Mouse (Mus musculus): ENCODE measurements around the gene Idh2. TPM values are rescaled to one million over a fixed set of nuclear protein-coding genes. Genes with fewer than 3 reads are reported as not detected.

The Idh2 gene
- polyA plus RNA-seq, 1 experiment: 92.7 TPM

- Histone ChIP-seq H3K4me1 (ENCODE audit: control insufficient read depth, insufficient read depth, low read length) (no peaks in the 10 kb centered on the region; the same call in 1 of the 2 replicates), H3K4me3 (ENCODE audit: insufficient read depth, low read length) (no peak overlapping the region), H3K27ac (ENCODE audit: insufficient read depth, low read length) (0 out of 2 replicates have a peak overlapping the region, but pooled peaks have one; percentile 12)
- TF ChIP-seq POLR2A (IDR thresholded peaks at IDR 0.05; ENCODE audit: extremely low read depth, insufficient read depth, low read length): no peak
- TF ChIP-seq CTCF (IDR thresholded peaks at IDR 0.05; ENCODE audit: extremely low read depth, insufficient read depth, low read length): no peak
These were observed 23.4 kb downstream of the Idh2 start for GRCm38 (mm10) chr7:80091866-80092210.

GRCm38 (mm10) chr7:80091004-80091865 is 24.0 kb downstream of the Idh2 start:
- Histone ChIP-seq H3K4me1 (ENCODE audit: control insufficient read depth, insufficient read depth, low read length) (no peaks in the 10 kb centered on the region; the same call in 1 of the 2 replicates), H3K4me3 (ENCODE audit: insufficient read depth, low read length) (no peak overlapping the region), H3K27ac (ENCODE audit: insufficient read depth, low read length) (0 out of 2 replicates have a peak overlapping the region, but pooled peaks have one; percentile 12)
- no peak for TF ChIP-seq POLR2A (IDR thresholded peaks at IDR 0.05; ENCODE audit: extremely low read depth, insufficient read depth, low read length)
- no peak for TF ChIP-seq CTCF (IDR thresholded peaks at IDR 0.05; ENCODE audit: extremely low read depth, insufficient read depth, low read length)

GRCm38 (mm10) chr7:80090191-80091003 is 24.8 kb downstream of the Idh2 start:
- TF ChIP-seq POLR2A (IDR thresholded peaks at IDR 0.05; ENCODE audit: extremely low read depth, insufficient read depth, low read length) (no peak), CTCF (IDR thresholded peaks at IDR 0.05; ENCODE audit: extremely low read depth, insufficient read depth, low read length) (no peak)
- Histone ChIP-seq H3K4me3 (ENCODE audit: insufficient read depth, low read length) (no peak overlapping the region), H3K4me1 (ENCODE audit: control insufficient read depth, insufficient read depth, low read length) (no peaks in the 10 kb centered on the region; the same call in 1 of the 2 replicates), H3K27ac (ENCODE audit: insufficient read depth, low read length) (no peak overlapping the region)

- Histone ChIP-seq H3K4me3 (ENCODE audit: insufficient read depth, low read length) (no peak overlapping the region), H3K4me1 (ENCODE audit: control insufficient read depth, insufficient read depth, low read length) (no peaks in the 10 kb centered on the region; the same call in 1 of the 2 replicates), H3K27ac (ENCODE audit: insufficient read depth, low read length) (no peak overlapping the region)
- TF ChIP-seq CTCF (IDR thresholded peaks at IDR 0.05; ENCODE audit: extremely low read depth, insufficient read depth, low read length) (no peak), POLR2A (IDR thresholded peaks at IDR 0.05; ENCODE audit: extremely low read depth, insufficient read depth, low read length) (no peak)
These were observed 27.0 kb downstream of the Idh2 start for GRCm38 (mm10) chr7:80088191-80088590.

- TF ChIP-seq POLR2A (IDR thresholded peaks at IDR 0.05; ENCODE audit: extremely low read depth, insufficient read depth, low read length) (no peak), CTCF (IDR thresholded peaks at IDR 0.05; ENCODE audit: extremely low read depth, insufficient read depth, low read length) (no peak)
- H3K27ac ChIP-seq (ENCODE audit: insufficient read depth, low read length): no peak overlapping the region
- no peak overlapping the region for H3K4me3 ChIP-seq (ENCODE audit: insufficient read depth, low read length)
- no peaks in the 10 kb centered on the region for H3K4me1 ChIP-seq (ENCODE audit: control insufficient read depth, insufficient read depth, low read length)
These were observed 29.0 kb downstream of the Idh2 start for GRCm38 (mm10) chr7:80085970-80086715.

- Histone ChIP-seq H3K4me3 (ENCODE audit: insufficient read depth, low read length) (no peak overlapping the region), H3K4me1 (ENCODE audit: control insufficient read depth, insufficient read depth, low read length) (no peaks in the 10 kb centered on the region), H3K27ac (ENCODE audit: insufficient read depth, low read length) (no peak overlapping the region)
- TF ChIP-seq CTCF (IDR thresholded peaks at IDR 0.05; ENCODE audit: extremely low read depth, insufficient read depth, low read length): peak; percentile 56
- no peak for TF ChIP-seq POLR2A (IDR thresholded peaks at IDR 0.05; ENCODE audit: extremely low read depth, insufficient read depth, low read length)
These were observed 30.7 kb downstream of the Idh2 start for GRCm38 (mm10) chr7:80084484-80084931.

- TF ChIP-seq POLR2A (IDR thresholded peaks at IDR 0.05; ENCODE audit: extremely low read depth, insufficient read depth, low read length) (no peak), CTCF (IDR thresholded peaks at IDR 0.05; ENCODE audit: extremely low read depth, insufficient read depth, low read length) (no peak)
- Histone ChIP-seq H3K27ac (ENCODE audit: insufficient read depth, low read length) (no peak overlapping the region), H3K4me1 (ENCODE audit: control insufficient read depth, insufficient read depth, low read length) (peaks cover 2% of the 10 kb centered on the region; the same call in 1 of the 2 replicates), H3K4me3 (ENCODE audit: insufficient read depth, low read length) (no peak overlapping the region)
These were observed 33.3 kb downstream of the Idh2 start for GRCm38 (mm10) chr7:80081586-80082554.

GRCm38 (mm10) chr7:80078792-80079301 is 36.3 kb downstream of the Idh2 start:
- Histone ChIP-seq H3K4me1 (ENCODE audit: control insufficient read depth, insufficient read depth, low read length) (peaks cover 2% of the 10 kb centered on the region; the same call in 1 of the 2 replicates), H3K27ac (ENCODE audit: insufficient read depth, low read length) (peak overlapping the region; percentile 55; the same call in 1 of the 2 replicates)
- no peak for TF ChIP-seq POLR2A (IDR thresholded peaks at IDR 0.05; ENCODE audit: extremely low read depth, insufficient read depth, low read length)
- TF ChIP-seq CTCF (IDR thresholded peaks at IDR 0.05; ENCODE audit: extremely low read depth, insufficient read depth, low read length): no peak

More at GRCm38 (mm10) chr7:80078792-80079301, 36.3 kb downstream of the Idh2 start:
- no peak overlapping the region for H3K4me3 ChIP-seq (ENCODE audit: insufficient read depth, low read length)
